Mouse (Mus musculus) bone marrow macrophage, adult 2 months (primary cell): ENCODE results near the gene Rcl1.

Experiments
- CTCF ChIP-seq: IDR thresholded peaks from 2 replicates; pipeline ENCODE4 v1.5.1; 2012; ENCODE audit warnings: low read depth, mild to moderate bottlenecking, low read length, moderate library complexity
- POLR2A ChIP-seq: IDR thresholded peaks from 2 replicates; pipeline ENCODE4 v1.6.1; 2012; ENCODE audit warnings: mild to moderate bottlenecking, low read depth, low read length, borderline replicate concordance

DNA sequence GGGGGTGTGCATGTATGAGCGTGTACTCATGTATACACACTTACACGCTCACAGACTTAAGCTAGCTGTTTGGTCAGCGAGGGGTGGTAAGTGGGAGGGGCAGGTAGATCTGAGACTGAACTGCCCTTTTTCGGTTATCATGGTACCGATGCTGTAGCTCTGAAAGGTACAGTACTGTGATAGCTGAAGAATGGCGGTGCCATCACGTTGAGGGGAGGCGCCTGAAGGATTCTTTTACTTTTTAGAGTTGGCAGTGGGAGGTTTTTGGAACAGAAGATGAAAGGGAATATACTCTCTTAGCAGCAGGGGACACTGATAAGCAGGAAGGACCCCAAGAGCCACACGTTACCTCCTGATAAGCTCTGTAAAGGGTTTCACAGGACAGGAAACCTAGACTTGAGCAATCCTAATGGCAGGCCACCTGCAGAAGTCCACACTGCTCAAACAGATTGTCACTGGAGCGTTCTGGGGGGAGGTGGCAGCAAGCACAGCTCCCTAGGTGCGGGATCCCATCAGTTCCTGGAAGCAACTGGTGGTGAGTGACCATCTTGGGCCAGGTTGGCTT, 34.1 kb downstream of the Rcl1 start:
- TF ChIP-seq POLR2A (no peak), CTCF (no peak)
